Comparison of ENCODE assay signal across 8 mouse cellular contexts in the genomic region with DNA sequence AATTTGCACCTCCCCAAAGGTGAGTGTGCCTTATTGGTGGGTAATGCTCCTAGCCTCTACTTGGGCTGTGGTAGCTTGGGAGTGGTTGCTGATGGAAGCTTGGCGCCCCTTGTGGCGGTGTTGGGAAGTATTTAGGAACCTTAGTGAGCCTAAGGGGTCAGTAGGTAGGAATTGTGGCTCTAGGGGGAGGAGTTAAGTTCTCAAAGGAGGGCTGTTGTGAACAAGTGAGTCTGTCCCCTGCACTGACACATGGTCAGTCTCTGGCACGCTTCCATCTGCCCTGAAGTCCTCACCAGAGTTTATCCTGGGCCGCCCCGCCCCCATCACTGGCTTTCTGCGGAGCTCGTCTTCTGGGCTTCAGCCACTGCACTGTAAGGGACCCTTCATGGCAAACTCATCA.
DNase-seq lines count a peak whose midpoint lies in the region; ATAC-seq and TF ChIP-seq lines count a peak whose summit lies in the region.
"Had no signal": no experiment of that assay in that cellular context is flagged by ENCODE, and none has a peak within 500 bp of the region (broad histone marks: within the 10 kb centered on the region; RNA-seq: fewer than 3 reads in every experiment).

No protein-coding gene starts in this region.

- no peak for ATAC-seq in stomach, postnatal 0 days (ENCODE audit: low FRiP score, low TSS enrichment)
- no peak for ATAC-seq in inflammation-experienced regulatory T-cells, adult 6 months

- H3K27ac ChIP-seq in layer of hippocampus, adult 2 months, result no peak overlapping the region
- H3K27ac ChIP-seq in embryonic facial prominence, embryonic 10.5 days (replicated peaks), result no peak overlapping the region
- no peak overlapping the region for H3K27ac ChIP-seq in stomach, postnatal 0 days (replicated peaks)
- H3K27ac ChIP-seq: limb, embryonic 13.5 days had no signal

- no peak overlapping the region for H3K9ac ChIP-seq in stomach, postnatal 0 days (ENCODE audit: low read length)
- H3K9ac ChIP-seq: limb, embryonic 13.5 days had no signal

- no peaks in the 10 kb centered on the region for H3K4me1 ChIP-seq in embryonic facial prominence, embryonic 10.5 days
- no peaks in the 10 kb centered on the region for H3K4me1 ChIP-seq in stomach, postnatal 0 days (replicated peaks; ENCODE audit: control insufficient read depth, insufficient read depth)

- H3K27me3 ChIP-seq in embryonic facial prominence, embryonic 10.5 days (replicated peaks; ENCODE audit: low read depth, poor library complexity, severe bottlenecking), result no peaks in the 10 kb centered on the region
- no peaks in the 10 kb centered on the region for H3K27me3 ChIP-seq in stomach, postnatal 0 days (ENCODE audit: control insufficient read depth, insufficient read depth, low read length)
- H3K27me3 ChIP-seq: limb, embryonic 13.5 days had no signal

- no peaks in the 10 kb centered on the region for H3K36me3 ChIP-seq in embryonic facial prominence, embryonic 10.5 days (replicated peaks)
- H3K36me3 ChIP-seq in stomach, postnatal 0 days (ENCODE audit: control insufficient read depth, insufficient read depth, low read length), result no peaks in the 10 kb centered on the region
- H3K36me3 ChIP-seq: limb, embryonic 13.5 days had no signal

- TF ChIP-seq CTCF in layer of hippocampus, adult 2 months (conservative IDR thresholded peaks at IDR 0.05), result peak; percentile 79
- peak; percentile 72 for TF ChIP-seq CTCF in stomach, postnatal 0 days (IDR thresholded peaks at IDR 0.05; ENCODE audit: low read depth)

- 23% methylated on average over 7 of the region's 7 CpGs for WGBS in embryonic facial prominence, embryonic 10.5 days
- 27% methylated on average over 7 of the region's 7 CpGs for whole genome bisulfite sequencing in stomach, postnatal 0 days

- H3K9me3 ChIP-seq in embryonic facial prominence, embryonic 10.5 days, result no peaks in the 10 kb centered on the region
- H3K9me3 ChIP-seq in stomach, postnatal 0 days (ENCODE audit: control insufficient read depth, low read length), result no peaks in the 10 kb centered on the region
- H3K9me3 ChIP-seq: limb, embryonic 13.5 days had no signal

- H3K4me2 ChIP-seq in stomach, postnatal 0 days (replicated peaks; ENCODE audit: low read depth), result no peak overlapping the region
- H3K4me2 ChIP-seq: limb, embryonic 13.5 days had no signal

- DNase-seq in layer of hippocampus, adult 2 months (ENCODE audit: low spot score in 2 of 2), result peak in 1 of 2 experiments; percentile 30
- no peak for DNase-seq in layer of hippocampus, postnatal 36 days
- DNase-seq in brain, adult 2 months (ENCODE audit: low read depth, low spot score), result peak; percentile 20
- DNase-seq in embryonic facial prominence, embryonic 10.5 days (ENCODE audit: low spot score), result peak; percentile 63
- peak; percentile 6 to 62 for DNase-seq in kidney, postnatal 36 days
- peak; percentile 30 for DNase-seq in stomach, postnatal 0 days (ENCODE audit: low spot score)

- TF ChIP-seq EP300 in stomach, postnatal 0 days (optimal IDR thresholded peaks at IDR 0.05), result no peak

- no peak overlapping the region for H3K4me3 ChIP-seq in layer of hippocampus, adult 2 months
- H3K4me3 ChIP-seq in embryonic facial prominence, embryonic 10.5 days, result no peak overlapping the region
- no peak overlapping the region for H3K4me3 ChIP-seq in stomach, postnatal 0 days (ENCODE audit: low read depth, low read length)
- H3K4me3 ChIP-seq: limb, embryonic 13.5 days had no signal

Comparison
In these comparisons a context has a peak if more than half of its experiments do, and no peak if none do; other contexts are left out.
1. DNase-seq: peak in brain, adult 2 months (single experiment), embryonic facial prominence, embryonic 10.5 days (single experiment), kidney, postnatal 36 days (2 of 2) and stomach, postnatal 0 days (single experiment); none in layer of hippocampus, postnatal 36 days (0 of 2).